Mouse (Mus musculus): ENCODE measurements around the gene Cenpb.

Cenpb gene

GRCm38 (mm10) chr2:131134826-131135400 is 45.0 kb downstream of the Cenpb start:
- DNase-seq: no peak

DNA sequence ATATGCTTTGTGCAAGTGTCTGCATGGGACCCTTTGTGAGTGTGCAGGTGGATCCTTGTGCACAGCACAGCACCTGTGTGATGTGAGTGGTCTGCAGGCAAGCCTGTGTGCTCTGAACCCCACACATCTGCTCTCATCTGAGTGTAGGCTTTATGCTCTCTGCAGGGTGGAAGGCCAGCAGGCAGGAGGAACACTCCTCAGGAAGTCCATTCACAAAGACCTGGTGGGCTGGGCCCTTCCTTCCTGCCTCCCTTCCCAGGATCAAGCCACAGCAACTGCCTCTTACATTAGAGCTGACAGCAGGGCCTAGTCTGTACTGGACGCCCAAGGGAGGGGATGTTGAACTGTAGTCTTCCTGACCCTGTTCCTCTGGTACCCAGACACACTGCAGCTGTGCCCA is 45.5 kb downstream of the Cenpb start:
- no peak for DNase-seq

DNA sequence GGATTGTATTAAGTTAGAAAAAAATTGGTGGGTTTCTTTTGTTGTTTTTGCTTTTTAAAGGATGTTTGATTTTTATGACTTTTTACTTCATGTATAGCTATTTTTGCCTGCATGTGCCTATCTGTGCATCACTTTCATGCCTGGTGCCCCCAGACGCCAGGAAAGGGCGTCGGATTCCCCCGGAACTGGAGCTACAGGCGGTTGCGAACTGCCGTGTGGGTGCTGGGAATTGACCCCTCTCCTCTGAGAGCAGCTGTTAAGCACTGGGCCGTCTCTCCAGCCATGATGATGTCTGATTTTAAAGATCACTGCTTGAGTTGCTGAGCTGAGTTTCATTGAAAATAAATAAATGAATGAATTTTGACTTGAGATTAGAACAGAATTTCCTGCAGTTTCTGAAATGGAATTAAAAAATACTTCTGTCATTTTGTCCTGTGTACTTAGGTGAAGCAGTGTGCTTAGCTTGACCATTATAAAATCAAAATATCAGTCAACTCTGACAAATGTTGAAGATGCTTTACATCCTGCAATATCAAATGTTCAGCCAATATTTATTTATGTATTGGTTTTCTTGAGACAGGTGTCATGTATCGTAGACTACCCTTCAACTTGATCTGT is 46.8 kb downstream of the Cenpb start, which contains the start of gene Gm11037:
Gene Gm11037, plus strand, starts transcription at position 568 of the 618 bp plus-strand sequence.
- no peak for DNase-seq

- no peak for DNase-seq
Observed at GRCm38 (mm10) chr2:131132111-131132888, 47.6 kb downstream of the Cenpb start.

GRCm38 (mm10) chr2:131130849-131131248 is 49.0 kb downstream of the Cenpb start:
- DNase-seq: no peak

GRCm38 (mm10) chr2:131129836-131130235 is 50.0 kb downstream of the Cenpb start:
- no peak for DNase-seq

GRCm38 (mm10) chr2:131128636-131129157 is 51.2 kb downstream of the Cenpb start:
- no peak for DNase-seq

DNA sequence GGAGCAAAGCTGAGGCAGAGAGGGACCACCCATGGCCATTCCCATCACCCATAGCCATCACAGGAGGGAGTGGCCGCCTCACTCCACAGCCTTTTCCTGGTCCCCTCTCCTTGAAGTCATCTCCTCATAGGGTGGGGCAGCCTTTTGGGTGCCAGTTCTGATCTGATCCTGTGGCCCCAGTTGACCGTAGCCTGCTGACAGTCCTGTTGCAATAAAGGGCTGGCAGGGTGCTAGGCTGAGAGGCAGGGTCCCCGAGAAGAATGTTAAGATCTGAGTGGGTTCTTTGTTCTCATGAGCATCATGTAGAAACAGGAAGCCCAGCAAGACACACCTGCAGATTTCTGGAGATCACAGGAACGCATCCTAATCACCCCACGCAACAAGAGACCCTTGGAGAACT is 51.7 kb downstream of the Cenpb start:
- DNase-seq: no peak

DNA sequence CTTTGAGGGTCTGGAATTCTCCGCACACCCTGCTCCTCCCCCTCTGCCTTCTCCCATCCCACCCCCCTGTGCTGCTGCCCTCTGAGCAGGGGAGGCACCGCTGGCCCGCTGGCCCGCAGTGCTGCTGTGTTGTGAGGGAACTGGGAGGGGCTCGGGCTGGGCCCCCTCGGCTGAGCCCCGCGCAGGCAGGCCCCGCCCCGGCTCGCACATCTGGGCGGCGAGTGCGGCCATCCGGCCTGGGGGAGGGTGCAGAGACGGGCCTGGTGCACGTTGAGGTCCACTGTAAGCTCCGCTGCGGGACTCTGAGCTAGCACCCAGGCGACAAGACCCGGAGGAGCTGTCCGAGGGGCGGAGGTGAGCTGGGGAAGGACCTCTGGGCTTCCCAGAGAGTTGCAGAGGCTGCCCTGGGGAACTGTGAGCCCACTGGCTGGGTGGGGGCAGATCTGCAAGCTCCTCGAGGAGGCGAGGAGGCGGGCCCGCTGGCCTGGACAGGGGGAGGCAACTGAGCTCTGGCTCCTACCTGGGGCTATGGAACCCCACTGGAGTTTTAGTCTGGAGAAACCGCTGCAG is 52.6 kb downstream of the Cenpb start, which contains the start of gene Hspa12b:
Gene Hspa12b, plus strand, starts transcription at position 120 of the 570 bp plus-strand sequence.
- DNase-seq: no peak

GRCm38 (mm10) chr2:131125964-131126815 is 53.7 kb downstream of the Cenpb start:
- no peak for DNase-seq
